Mouse (Mus musculus): ENCODE measurements at regions not wholly inside any gene's neighbourhood (a gene's known extent, or its start where the extent isn't known, plus 50 kb on each side); places are given as distances from the start of the nearest gene placed in this dataset.

DNA sequence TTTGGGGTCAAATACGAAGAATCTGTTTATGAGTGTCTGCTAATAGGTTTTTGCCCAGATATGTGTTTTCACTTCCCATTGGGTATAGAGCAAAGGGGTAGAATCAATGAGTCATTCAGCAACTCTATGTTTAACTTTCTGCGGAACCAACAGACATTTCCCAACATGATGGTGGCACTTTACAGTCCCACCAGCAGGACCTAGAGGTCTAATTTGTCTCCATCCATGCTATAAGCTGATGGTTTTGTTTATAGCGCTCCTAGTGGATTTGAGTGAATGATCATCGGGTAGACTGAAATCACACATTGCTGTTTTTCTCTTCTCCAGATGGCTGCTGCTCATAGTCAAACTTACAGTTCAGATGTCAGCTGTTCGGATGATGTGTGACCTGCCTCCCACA is 99.7 kb upstream of the Arid5b start:
- Histone ChIP-seq H3K27ac (replicated peaks) (no peak overlapping the region), H3K36me3 (ENCODE audit: control insufficient read depth, insufficient read depth, low read length) (no peaks in the 10 kb centered on the region), H3K4me2 (replicated peaks; ENCODE audit: low read depth) (no peak overlapping the region), H3K9ac (ENCODE audit: low read length) (no peak overlapping the region), H3K9me3 (ENCODE audit: control insufficient read depth, low read length) (no peaks in the 10 kb centered on the region), H3K4me3 (ENCODE audit: low read depth, low read length) (no peak overlapping the region), H3K27me3 (ENCODE audit: control insufficient read depth, insufficient read depth, low read length) (no peaks in the 10 kb centered on the region), H3K4me1 (replicated peaks; ENCODE audit: control insufficient read depth, insufficient read depth) (no peaks in the 10 kb centered on the region)
- no peak for ATAC-seq (ENCODE audit: low FRiP score, low TSS enrichment)
- WGBS = 88% methylated on average over 5 of the region's 5 CpGs
- TF ChIP-seq EP300 (optimal IDR thresholded peaks at IDR 0.05) = no peak
- no peak for TF ChIP-seq CTCF (IDR thresholded peaks at IDR 0.05; ENCODE audit: low read depth)
- DNase-seq (ENCODE audit: low spot score) = no peak

DNA sequence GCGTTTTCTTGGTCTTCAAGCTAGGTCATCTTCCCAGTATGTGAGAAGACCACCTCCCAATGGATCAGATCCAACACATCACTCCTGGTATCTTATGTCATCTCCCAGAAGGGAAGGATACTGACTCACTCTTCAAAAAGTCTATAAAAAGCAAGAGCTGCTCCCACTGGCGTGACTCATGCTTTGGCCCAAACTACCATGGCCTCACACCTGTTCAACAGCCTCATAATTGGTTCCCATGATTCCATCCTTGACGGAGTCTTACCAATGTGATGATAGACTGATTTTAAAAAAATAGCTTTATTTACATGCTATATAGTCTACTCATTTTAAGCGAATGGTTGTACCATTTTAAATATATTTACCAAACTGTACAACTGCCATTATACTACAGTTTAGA is 98.9 kb upstream of the Arid5b start:
- Histone ChIP-seq H3K4me3 (ENCODE audit: low read depth, low read length) (no peak overlapping the region), H3K4me1 (replicated peaks; ENCODE audit: control insufficient read depth, insufficient read depth) (no peaks in the 10 kb centered on the region), H3K27me3 (ENCODE audit: control insufficient read depth, insufficient read depth, low read length) (no peaks in the 10 kb centered on the region), H3K9me3 (ENCODE audit: control insufficient read depth, low read length) (no peaks in the 10 kb centered on the region), H3K4me2 (replicated peaks; ENCODE audit: low read depth) (no peak overlapping the region), H3K27ac (replicated peaks) (no peak overlapping the region), H3K36me3 (ENCODE audit: control insufficient read depth, insufficient read depth, low read length) (no peaks in the 10 kb centered on the region), H3K9ac (ENCODE audit: low read length) (no peak overlapping the region)
- no peak for ATAC-seq (ENCODE audit: low FRiP score, low TSS enrichment)
- 88% methylated on average over 4 of the region's 4 CpGs for WGBS
- TF ChIP-seq EP300 (optimal IDR thresholded peaks at IDR 0.05) (no peak), CTCF (IDR thresholded peaks at IDR 0.05; ENCODE audit: low read depth) (no peak)
- DNase-seq (ENCODE audit: low spot score) = no peak

DNA sequence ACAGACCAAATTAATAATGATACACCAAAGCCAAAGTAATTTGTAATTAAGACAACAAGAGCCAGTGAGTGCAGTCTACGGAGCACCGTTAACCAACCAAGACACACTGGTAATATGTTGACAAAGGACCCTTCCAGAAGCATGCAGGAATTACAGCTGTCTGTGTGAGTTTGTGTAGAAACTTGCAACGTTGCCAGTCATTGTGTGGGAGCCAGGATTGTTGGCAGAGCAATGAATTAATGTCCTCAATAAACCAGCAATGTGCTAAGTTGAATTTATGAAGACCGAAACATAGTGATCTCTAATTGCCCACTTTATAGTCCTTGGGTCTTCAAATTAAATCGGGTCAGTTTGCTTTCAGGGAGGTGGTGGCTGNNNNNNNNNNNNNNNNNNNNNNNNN is 95.3 kb upstream of the Arid5b start:
- no peak overlapping the region for H3K4me2 ChIP-seq (replicated peaks; ENCODE audit: low read depth)
- H3K27ac ChIP-seq (replicated peaks) = no peak overlapping the region
- 74% methylated on average over 5 of the region's 5 CpGs for WGBS
- H3K36me3 ChIP-seq (ENCODE audit: control insufficient read depth, insufficient read depth, low read length) = no peaks in the 10 kb centered on the region
- TF ChIP-seq CTCF (IDR thresholded peaks at IDR 0.05; ENCODE audit: low read depth) (no peak), EP300 (optimal IDR thresholded peaks at IDR 0.05) (no peak)
- H3K4me3 ChIP-seq (ENCODE audit: low read depth, low read length) = no peak overlapping the region
- H3K9me3 ChIP-seq (ENCODE audit: control insufficient read depth, low read length) = no peaks in the 10 kb centered on the region
- no peaks in the 10 kb centered on the region for H3K27me3 ChIP-seq (ENCODE audit: control insufficient read depth, insufficient read depth, low read length)
- ATAC-seq (ENCODE audit: low FRiP score, low TSS enrichment) = no peak
- no peak for DNase-seq (ENCODE audit: low spot score)
- H3K9ac ChIP-seq (ENCODE audit: low read length) = no peak overlapping the region
- H3K4me1 ChIP-seq (replicated peaks; ENCODE audit: control insufficient read depth, insufficient read depth) = no peaks in the 10 kb centered on the region

DNA sequence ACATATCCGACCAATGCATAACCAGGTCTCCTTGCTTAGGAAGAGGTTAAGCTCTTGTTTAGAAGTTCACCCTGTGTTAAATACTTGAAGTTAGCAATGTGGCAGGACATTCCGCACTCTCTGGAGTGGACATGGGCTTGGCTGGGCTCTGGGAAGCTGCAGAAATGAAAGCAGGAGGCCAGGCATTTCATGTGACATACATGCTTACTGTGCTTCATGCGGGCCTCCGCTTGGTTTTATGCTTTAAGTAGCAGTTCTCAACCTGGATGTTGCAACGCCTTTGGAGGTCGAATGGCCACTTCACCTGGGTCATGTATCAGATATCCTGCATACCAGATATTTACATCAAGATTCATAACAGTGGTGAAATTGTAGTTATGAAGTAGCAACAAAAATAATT is 93.2 kb upstream of the Arid5b start:
- TF ChIP-seq EP300 (optimal IDR thresholded peaks at IDR 0.05) = no peak
- no peak for TF ChIP-seq CTCF (IDR thresholded peaks at IDR 0.05; ENCODE audit: low read depth)
- Histone ChIP-seq H3K27me3 (ENCODE audit: control insufficient read depth, insufficient read depth, low read length) (no peaks in the 10 kb centered on the region), H3K36me3 (ENCODE audit: control insufficient read depth, insufficient read depth, low read length) (no peaks in the 10 kb centered on the region), H3K4me1 (replicated peaks; ENCODE audit: control insufficient read depth, insufficient read depth) (no peaks in the 10 kb centered on the region), H3K27ac (replicated peaks) (no peak overlapping the region), H3K4me3 (ENCODE audit: low read depth, low read length) (no peak overlapping the region), H3K9me3 (ENCODE audit: control insufficient read depth, low read length) (no peaks in the 10 kb centered on the region), H3K9ac (ENCODE audit: low read length) (no peak overlapping the region), H3K4me2 (replicated peaks; ENCODE audit: low read depth) (no peak overlapping the region)
- ATAC-seq (ENCODE audit: low FRiP score, low TSS enrichment) (no peak), DNase-seq (ENCODE audit: low spot score) (no peak)
- WGBS = 89% methylated on average over 6 of the region's 6 CpGs

DNA sequence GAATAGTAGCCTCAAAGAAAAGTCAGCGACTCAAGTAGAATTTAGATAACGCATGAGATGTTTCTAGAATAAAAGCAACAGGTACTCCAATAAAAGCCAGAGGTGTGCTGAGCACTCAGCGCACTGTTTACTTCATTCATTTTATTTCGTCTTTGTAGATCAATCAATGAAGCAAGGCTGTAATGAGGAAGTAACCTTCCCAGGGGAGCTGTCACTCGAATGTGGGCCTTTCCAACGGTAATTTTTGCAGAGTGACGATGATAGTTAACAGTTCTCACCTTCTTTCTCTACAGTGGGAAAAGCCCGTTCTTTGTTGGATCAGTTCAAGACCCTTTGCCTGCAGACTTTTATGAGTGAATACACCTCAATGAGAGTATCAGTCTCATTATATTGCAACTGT is 92.4 kb upstream of the Arid5b start:
- Histone ChIP-seq H3K4me2 (replicated peaks; ENCODE audit: low read depth) (no peak overlapping the region), H3K27ac (replicated peaks) (no peak overlapping the region), H3K4me1 (replicated peaks; ENCODE audit: control insufficient read depth, insufficient read depth) (no peaks in the 10 kb centered on the region), H3K4me3 (ENCODE audit: low read depth, low read length) (no peak overlapping the region), H3K27me3 (ENCODE audit: control insufficient read depth, insufficient read depth, low read length) (no peaks in the 10 kb centered on the region), H3K36me3 (ENCODE audit: control insufficient read depth, insufficient read depth, low read length) (no peaks in the 10 kb centered on the region), H3K9ac (ENCODE audit: low read length) (no peak overlapping the region), H3K9me3 (ENCODE audit: control insufficient read depth, low read length) (no peaks in the 10 kb centered on the region)
- TF ChIP-seq CTCF (IDR thresholded peaks at IDR 0.05; ENCODE audit: low read depth) = no peak
- TF ChIP-seq EP300 (optimal IDR thresholded peaks at IDR 0.05) = no peak
- no peak for DNase-seq (ENCODE audit: low spot score)
- 87% methylated on average over 8 of the region's 8 CpGs for WGBS
- no peak for ATAC-seq (ENCODE audit: low FRiP score, low TSS enrichment)

DNA sequence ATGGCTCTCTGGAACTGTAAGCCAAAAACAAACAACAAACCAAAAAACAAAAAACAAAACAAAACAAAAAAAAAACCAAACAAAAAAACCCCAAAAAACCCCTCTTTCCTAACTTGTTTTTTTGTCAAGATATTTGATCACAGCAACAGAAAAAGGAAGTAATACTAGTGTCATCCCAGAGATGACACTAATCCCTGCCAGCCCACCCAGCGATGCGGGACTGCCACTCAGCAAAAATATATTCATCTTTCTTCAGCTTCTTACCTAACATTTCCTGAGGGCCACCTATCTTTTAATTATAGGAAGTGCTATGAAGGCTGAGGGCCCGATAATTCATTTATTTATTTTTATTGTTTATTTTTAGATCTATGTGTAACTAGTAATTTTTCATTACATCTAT is 88.3 kb upstream of the Arid5b start:
- DNase-seq (ENCODE audit: low spot score) (no peak), ATAC-seq (ENCODE audit: low FRiP score, low TSS enrichment) (no peak)
- Histone ChIP-seq H3K27me3 (ENCODE audit: control insufficient read depth, insufficient read depth, low read length) (no peaks in the 10 kb centered on the region), H3K4me3 (ENCODE audit: low read depth, low read length) (no peak overlapping the region), H3K4me2 (replicated peaks; ENCODE audit: low read depth) (no peak overlapping the region), H3K27ac (replicated peaks) (no peak overlapping the region), H3K9ac (ENCODE audit: low read length) (no peak overlapping the region), H3K9me3 (ENCODE audit: control insufficient read depth, low read length) (0 out of 2 replicates have a peak, but pooled peaks cover 3% of the 10 kb centered on the region), H3K4me1 (replicated peaks; ENCODE audit: control insufficient read depth, insufficient read depth) (no peaks in the 10 kb centered on the region), H3K36me3 (ENCODE audit: control insufficient read depth, insufficient read depth, low read length) (no peaks in the 10 kb centered on the region)
- 84% methylated on average over 3 of the region's 3 CpGs for WGBS
- no peak for TF ChIP-seq EP300 (optimal IDR thresholded peaks at IDR 0.05)
- no peak for TF ChIP-seq CTCF (IDR thresholded peaks at IDR 0.05; ENCODE audit: low read depth)
